Mouse (Mus musculus) C2C12 (cell line): ENCODE results near the gene Kcnq5.

Experiments used
- CTCF ChIP-seq: IDR thresholded peaks from one replicate; pipeline ENCODE4 v1.5.1; 2011; ENCODE audit not compliant: control insufficient read depth, insufficient read depth, insufficient read length
- FOSL1 ChIP-seq: IDR thresholded peaks from one replicate; pipeline ENCODE4 v1.8.0; 2011; ENCODE audit warnings: mild to moderate bottlenecking, low read length; ENCODE audit not compliant: poor library complexity, insufficient read depth, severe bottlenecking
- MAX ChIP-seq: IDR thresholded peaks from one replicate; pipeline ENCODE4 v1.6.1; 2011; ENCODE audit warnings: mild to moderate bottlenecking, control low read depth
- MYOG ChIP-seq: IDR thresholded peaks from one replicate; pipeline ENCODE4 v1.6.1; 2011; ENCODE audit not compliant: control insufficient read depth, insufficient read length; ENCODE audit errors: extremely low read depth
- USF1 ChIP-seq: IDR thresholded peaks from one replicate; pipeline ENCODE4 v1.6.1; 2011; ENCODE audit warnings: low read depth, mild to moderate bottlenecking, control low read depth, moderate library complexity

DNA sequence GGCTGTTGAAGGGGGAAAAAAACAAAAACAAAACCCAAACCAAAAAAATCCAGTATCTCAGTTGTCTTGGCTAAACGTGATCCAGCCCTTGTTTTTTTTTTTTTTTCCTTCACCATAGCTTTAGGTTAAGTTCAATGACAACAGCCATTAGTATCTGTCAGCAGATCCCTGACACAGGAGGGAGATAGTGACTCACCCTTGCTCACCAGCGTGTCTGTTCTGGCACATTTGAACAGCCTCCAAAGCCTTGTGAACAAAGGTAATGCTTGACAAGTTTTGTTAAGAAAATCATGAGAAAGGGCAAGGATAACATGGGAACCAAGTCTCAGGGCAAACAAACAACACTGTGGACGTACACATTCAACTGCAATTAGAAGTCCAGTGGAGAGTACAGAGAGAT is 123.2 kb downstream of the Kcnq5 start:
- TF ChIP-seq CTCF (no peak), MYOG (no peak), MAX (no peak), FOSL1 (no peak), USF1 (no peak)
